Comparison of ENCODE assay signal across 13 mouse cellular contexts in the genomic region with DNA sequence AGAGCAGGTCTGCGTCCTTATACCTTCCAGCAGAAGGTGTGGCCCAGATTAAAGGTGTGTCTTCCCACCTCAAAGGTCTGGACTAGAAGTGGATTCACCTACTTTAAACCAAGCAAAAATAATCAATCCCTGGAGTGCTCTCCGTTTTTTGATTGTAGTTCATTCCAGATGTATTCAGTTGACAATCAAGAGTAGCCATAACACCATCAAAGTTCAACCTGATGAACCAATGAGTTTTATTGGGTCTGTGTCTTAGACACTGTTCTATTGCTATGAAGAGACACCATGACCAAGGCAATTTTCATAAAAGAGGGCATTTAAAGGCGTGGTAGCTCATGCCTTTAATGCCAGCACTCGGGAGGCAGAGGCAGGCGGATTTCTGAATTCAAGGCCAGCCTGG. TPM values are rescaled to one million over a fixed set of nuclear protein-coding genes. Genes with fewer than 3 reads are reported as not detected.
DNase-seq lines count a peak whose midpoint lies in the region; ATAC-seq and TF ChIP-seq lines count a peak whose summit lies in the region.
"Had no signal": no experiment of that assay in that cellular context is flagged by ENCODE, and none has a peak within 500 bp of the region (broad histone marks: within the 10 kb centered on the region; RNA-seq: fewer than 3 reads in every experiment).

A gene (minus strand): TSS at position 101 of the 400 bp plus-strand sequence.

- H3K79me2 ChIP-seq in macrophage (ENCODE audit: inconsistent target): no peaks in the 10 kb centered on the region

- ATAC-seq in common myeloid progenitor, adult 5-6 weeks (replicated peaks; ENCODE audit: low read depth, poor library complexity, severe bottlenecking): no peak
- no peak for ATAC-seq in heart, embryonic 13.5 days (ENCODE audit: extremely low read depth, insufficient number of reproducible peaks, low FRiP score, low TSS enrichment)
- ATAC-seq: midbrain, embryonic 15.5 days had no signal

- TF ChIP-seq POLR2A in kidney, adult 2 months (IDR thresholded peaks at IDR 0.05; ENCODE audit: low read depth, low read length): no peak

- no peaks in the 10 kb centered on the region for H3K9me3 ChIP-seq in heart, embryonic 13.5 days
- H3K9me3 ChIP-seq: midbrain, embryonic 15.5 days had no signal

- no peaks in the 10 kb centered on the region for H3K27me3 ChIP-seq in kidney, adult 2 months (replicated peaks; ENCODE audit: control insufficient read depth, insufficient read depth, low read length)
- no peaks in the 10 kb centered on the region for H3K27me3 ChIP-seq in heart, embryonic 13.5 days (replicated peaks)
- H3K27me3 ChIP-seq: limb, embryonic 12.5 days; midbrain, embryonic 15.5 days had no signal

- H3K4me2 ChIP-seq in heart, embryonic 13.5 days: no peak within 1 kb of the TSS
- H3K4me2 ChIP-seq: limb, embryonic 12.5 days; midbrain, embryonic 15.5 days had no signal

- DNase-seq in kidney, adult 2 months: no peak
- no peak for DNase-seq in kidney, postnatal 36 days
- DNase-seq in embryo, embryonic 10.5 days (ENCODE audit: low spot score): no peak
- no peak for DNase-seq in kidney, adult 18-20 months
- DNase-seq in lung, adult 18-20 months: no peak
- DNase-seq: cerebellum, postnatal 36 days; kidney, postnatal 10 days had no signal

- H3K36me3 ChIP-seq in kidney, adult 2 months (ENCODE audit: control insufficient read depth, insufficient read depth, low read length): no peaks in the 10 kb centered on the region
- H3K36me3 ChIP-seq in heart, embryonic 13.5 days: no peaks in the 10 kb centered on the region
- no peaks in the 10 kb centered on the region for H3K36me3 ChIP-seq in macrophage (ENCODE audit: inconsistent target)
- H3K36me3 ChIP-seq: limb, embryonic 12.5 days; midbrain, embryonic 15.5 days had no signal

- no peak within 1 kb of the TSS for H3K9ac ChIP-seq in heart, embryonic 13.5 days
- H3K9ac ChIP-seq: limb, embryonic 12.5 days; midbrain, embryonic 15.5 days had no signal

- no peak for TF ChIP-seq CTCF in kidney, adult 2 months (conservative IDR thresholded peaks at IDR 0.05; ENCODE audit: insufficient read depth, insufficient read length, low read depth, low read length)

- no peak within 1 kb of the TSS for H3K4me3 ChIP-seq in kidney, adult 2 months (ENCODE audit: insufficient read depth, low read depth, low read length)
- no peak within 1 kb of the TSS for H3K4me3 ChIP-seq in heart, embryonic 13.5 days
- no peak within 1 kb of the TSS for H3K4me3 ChIP-seq in macrophage (ENCODE audit: inconsistent target)
- H3K4me3 ChIP-seq: limb, embryonic 12.5 days; midbrain, embryonic 15.5 days had no signal

- no peak within 1 kb of the TSS for H3K27ac ChIP-seq in kidney, adult 2 months (ENCODE audit: insufficient read depth, low read depth, low read length)
- no peak within 1 kb of the TSS for H3K27ac ChIP-seq in heart, embryonic 13.5 days (replicated peaks)
- no peak within 1 kb of the TSS for H3K27ac ChIP-seq in macrophage
- H3K27ac ChIP-seq: limb, embryonic 12.5 days; midbrain, embryonic 15.5 days; stomach, postnatal 0 days had no signal

- 95% methylated on average over 5 of the region's 5 CpGs for WGBS in kidney, adult 2 months
- 80% methylated on average over 5 of the region's 5 CpGs for WGBS in heart, embryonic 13.5 days
- 98% methylated on average over 5 of the region's 5 CpGs for WGBS in macrophage (ENCODE audit: missing documents)

- no peaks in the 10 kb centered on the region for H3K4me1 ChIP-seq in kidney, adult 2 months (ENCODE audit: control insufficient read depth, insufficient read depth, low read length)
- H3K4me1 ChIP-seq in heart, embryonic 13.5 days: no peaks in the 10 kb centered on the region
- H3K4me1 ChIP-seq: limb, embryonic 12.5 days; midbrain, embryonic 15.5 days had no signal

RNA-seq across cellular contexts. Expression of the gene that starts here (rescaled TPM):
- polyA plus RNA-seq in kidney, adult 2 months (2012; rRNA removed): 25.1 and 47.7 TPM in 2 replicates
- 21.2 and 30.0 TPM in 2 replicates for total RNA-seq in common myeloid progenitor, adult 5-6 weeks (2017)
- polyA plus RNA-seq in heart, embryonic 13.5 days (2015; fragmentation: Nextera tagmentation; extraction: Ambion mirVana): 16.2 and 18.7 TPM in 2 replicates
- total RNA-seq in macrophage (2018; cell fraction: chromatin; rRNA removed): 10 to 100 TPM in 16 of 26 experiments, 1 to 10 TPM in 10; 2.0 to 49.3 (median 15.3) TPM
- total RNA-seq in macrophage (2018; cell fraction: cytosol; rRNA removed): 10 to 100 TPM; 20.7 to 52.8 (median 31.3) TPM
- total RNA-seq in macrophage (2018; cell fraction: nucleus; rRNA removed): 10 to 100 TPM in 25 of 26 experiments, 1 to 10 TPM in 1; 4.7 to 54.2 (median 27.9) TPM
- 26.5 to 41.9 TPM (median 39.9 TPM) in 3 replicates for polyA plus RNA-seq in macrophage (2018)
